Mouse (Mus musculus): ENCODE results near the gene Krt15. TPM values are rescaled to one million over a fixed set of nuclear protein-coding genes. Genes with fewer than 3 reads are reported as not detected.
A peak's percentile ranks its signal among the peaks of the same experiment; 100 is the strongest.

Krt15 gene
- under 1 TPM in 1 of 2 experiments, not detected in 1; 0.17 TPM for total RNA-seq (2021)

DNA sequence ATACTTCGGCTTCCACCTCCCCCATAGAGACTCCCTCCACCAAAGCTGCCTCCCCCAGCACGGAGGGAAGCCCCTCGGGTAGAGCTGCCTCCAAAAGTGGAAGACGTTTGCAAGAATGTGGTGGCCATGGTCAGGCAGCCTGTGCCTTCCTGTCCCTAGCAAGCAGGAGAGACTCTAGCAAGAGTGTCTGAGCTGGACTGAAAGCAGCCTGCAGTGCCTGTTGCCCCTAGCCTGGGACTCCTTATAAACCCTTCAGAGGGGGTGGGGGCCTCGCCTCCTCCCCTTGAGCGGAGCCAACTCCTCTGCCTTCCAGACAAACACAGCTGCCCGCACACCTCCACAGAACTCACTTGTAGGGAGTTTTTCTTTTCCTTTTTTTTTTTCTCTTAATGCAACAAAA is at the start of gene Krt15:
TSS of gene Krt15 (minus strand) at position 198 of the 400 bp plus-strand sequence.
- DNase-seq = no peak

DNA sequence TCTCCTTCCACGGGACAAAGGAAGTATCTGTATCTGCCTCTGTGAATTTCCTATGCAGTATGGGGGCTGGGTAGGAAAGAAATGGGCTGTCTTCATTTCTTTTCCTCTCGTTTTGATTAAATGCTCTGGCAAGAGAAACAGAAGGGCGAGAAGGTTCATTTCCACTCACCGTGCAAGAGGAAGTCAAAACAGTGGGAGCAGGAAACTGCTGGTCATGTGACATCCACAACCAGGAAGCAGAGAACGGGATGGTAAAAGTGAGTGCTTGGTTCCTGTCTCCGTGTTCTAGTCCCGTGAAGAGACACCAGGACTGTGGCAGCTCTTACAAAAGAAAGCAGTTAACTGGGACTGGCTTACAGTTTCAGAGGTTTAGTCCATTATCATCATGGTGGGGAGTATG is 46.0 kb upstream of the Krt15 start:
- no peak for DNase-seq

DNA sequence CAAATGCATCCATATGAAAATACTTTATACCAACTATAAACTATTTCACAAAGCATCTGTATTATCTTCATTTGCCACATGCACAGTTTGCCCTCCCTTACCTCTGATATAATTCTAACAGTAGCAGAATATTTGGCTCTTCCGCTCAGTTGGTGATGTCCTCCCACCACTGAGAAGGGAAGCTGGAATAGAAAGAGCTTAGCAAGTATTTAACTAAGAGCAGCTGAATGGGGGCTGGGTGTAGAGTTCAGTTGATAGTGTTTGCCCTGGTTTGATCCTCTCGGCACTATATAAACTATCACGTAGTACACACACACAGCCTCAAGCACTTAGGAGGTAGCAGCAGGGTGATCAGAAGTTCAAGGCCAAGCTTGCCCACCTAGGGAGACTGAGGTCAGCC is 43.5 kb upstream of the Krt15 start:
- no peak for DNase-seq

DNA sequence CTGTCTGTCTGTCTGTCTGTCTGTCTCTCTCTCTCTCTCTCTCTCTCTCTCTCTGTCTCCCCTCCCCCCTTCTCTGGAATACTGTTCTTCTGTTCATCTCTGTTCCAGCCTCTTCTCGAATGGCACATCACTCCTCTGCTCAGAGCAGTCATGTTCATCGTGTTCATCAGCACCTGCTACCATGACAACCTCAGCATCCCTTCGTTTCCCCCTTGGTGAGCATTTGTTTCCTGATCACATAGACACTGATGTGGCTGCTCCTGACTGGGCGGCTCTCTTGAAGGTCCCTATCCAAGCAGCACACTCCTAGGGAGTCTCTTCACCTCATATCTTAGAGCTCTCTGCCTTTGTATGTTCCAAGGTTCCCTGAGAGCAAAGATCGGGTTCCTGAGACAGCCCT is 42.6 kb upstream of the Krt15 start:
- no peak for DNase-seq

DNA sequence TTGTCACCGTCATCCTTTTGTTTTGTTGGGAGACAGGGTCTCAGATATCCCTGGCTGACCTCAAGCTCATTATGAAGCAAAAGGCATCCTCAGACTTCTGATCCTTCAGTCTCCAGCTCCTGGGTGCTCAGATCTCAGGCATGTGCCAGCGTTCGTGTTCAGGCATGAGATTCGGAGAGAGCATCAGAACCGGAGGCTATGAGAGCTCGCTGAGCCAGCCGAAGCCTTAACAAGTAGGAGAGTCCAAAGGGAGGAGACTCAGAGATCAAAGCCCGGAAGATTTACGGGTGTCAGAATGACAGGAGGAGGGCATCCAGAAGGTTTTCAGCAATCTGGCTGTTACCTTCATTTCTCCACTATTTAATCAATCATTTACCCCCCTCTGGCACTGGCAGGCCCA is 41.1 kb upstream of the Krt15 start:
- DNase-seq = no peak

DNA sequence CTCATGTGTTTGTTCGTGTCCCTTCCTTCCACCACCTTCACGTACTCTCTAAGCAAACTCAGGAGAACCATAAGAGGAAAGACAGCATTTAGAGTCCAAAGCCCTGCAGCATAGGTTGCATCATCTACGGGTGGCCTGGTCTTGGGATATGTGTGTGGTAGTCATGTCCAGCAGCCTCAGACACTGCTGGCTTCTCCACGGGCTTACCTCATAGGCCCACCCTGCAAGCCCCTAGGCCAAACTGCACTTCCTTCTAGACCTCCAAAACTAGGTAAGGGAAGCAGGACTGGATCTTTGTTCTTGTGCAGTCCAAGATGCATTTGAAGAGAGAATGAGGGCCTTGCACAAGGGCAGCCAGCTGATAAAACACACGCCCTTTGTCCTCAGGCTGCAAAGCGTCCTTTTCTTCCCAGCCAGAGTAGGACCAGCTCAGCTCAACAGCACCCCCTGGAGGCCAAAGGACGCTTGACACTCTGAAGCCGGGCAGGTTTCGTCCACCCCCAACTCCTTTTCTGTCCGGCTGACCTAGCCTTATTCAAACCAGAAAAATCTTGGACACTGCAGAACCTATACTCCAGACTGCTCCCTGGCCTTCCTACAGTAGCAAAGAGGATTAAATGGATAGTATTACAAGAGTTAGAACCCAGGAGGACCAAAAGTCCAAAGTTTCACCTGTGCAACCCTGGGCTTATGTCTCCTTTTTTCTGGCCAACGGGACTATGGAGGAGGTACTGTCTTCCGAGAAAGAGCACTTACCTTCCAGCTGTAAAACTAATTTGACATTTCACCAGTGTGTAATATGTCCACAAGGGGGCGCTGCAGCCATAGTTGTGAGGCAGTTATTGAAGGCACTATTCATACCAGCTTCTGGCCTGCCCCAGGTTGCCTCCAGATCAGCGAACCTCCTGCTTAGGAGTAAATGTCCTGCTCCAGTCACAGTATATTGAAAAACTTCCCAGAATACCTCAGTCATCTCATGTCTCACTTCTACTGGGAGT is 33.3 kb upstream of the Krt15 start:
- DNase-seq = peak; percentile 87

DNA sequence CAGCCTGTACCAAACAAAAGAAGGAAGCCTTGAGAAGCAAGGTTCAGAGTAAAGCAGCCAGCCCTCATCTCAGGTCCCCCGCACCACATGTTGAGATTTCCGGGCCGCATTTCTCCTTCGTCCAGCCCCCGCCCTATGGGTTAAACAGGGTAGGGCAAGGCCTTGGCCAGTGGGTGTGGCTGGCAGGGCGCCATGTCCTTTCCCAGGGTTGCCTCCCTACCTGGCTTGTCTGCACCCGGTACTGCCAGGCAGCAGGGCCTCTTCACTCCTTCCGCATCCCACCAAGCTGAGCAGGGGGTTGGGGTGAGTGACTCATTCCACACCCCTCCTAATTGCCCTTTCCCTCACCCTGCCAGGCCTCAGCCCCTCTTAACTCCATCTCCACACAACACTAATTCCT is 32.3 kb upstream of the Krt15 start:
- DNase-seq = peak; percentile 67

DNA sequence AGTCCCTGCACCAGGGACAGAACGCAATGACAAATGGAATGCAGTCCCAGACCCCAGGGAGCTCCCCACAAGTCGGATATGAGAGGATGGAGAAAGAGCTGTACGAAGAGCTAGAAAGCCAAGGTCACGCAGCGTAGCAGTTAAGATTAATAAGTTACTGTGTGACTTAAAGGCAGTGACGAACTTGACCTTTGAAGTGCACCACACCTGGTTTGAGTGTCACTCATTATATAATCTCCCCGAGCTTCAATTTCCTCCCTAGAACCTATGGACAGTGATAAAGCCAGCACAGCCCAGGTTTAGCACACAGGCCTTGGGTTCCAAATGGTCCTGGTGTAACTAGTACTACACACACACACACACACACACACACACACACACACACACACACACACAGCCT is 28.7 kb upstream of the Krt15 start:
- no peak for DNase-seq

DNA sequence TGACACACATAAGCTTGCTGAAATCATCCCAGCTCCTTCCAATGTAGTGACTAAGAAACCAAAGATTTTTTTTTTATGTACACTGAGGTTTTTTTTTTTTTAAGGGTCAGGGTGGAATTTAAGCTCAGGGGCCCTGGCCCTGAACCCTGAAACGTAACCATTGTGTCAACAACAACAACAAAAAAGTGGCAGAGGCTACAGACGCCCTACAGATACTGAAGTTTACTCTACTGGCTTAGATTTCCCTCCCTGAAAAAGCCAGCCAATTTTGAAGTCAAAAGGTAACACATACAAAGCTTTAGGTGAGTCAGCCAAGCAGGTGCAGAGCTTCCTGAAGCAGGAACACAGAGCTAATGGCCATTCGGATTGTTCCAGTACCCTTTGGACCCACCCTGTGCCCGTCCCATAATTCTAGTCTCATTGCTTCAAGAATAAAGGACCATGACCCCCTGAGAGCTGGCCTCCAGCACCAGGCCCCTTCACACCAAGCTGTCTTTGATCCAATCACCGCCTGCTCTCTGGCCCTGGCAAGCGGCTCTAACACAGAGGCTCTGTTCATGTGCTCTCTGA is 22.3 kb upstream of the Krt15 start:
- no peak for DNase-seq

DNA sequence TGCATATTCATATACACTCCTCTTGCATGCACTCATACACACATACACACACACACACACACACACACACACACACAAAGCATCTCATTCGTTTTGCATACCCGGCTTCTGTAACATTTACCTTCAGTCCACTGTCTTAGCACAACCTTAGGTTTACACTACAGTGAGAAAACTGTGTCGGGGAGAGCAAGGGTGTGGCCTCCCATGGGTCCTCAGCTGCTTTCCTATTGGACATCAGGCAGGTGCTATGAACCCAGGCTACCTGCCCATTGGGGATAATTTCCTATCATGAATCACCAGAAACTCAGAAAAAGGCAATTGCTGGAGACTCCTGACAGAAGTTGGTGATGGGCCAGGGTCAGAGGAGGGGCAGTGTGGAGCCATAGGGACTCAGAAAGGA is 21.6 kb upstream of the Krt15 start:
- DNase-seq = no peak

DNA sequence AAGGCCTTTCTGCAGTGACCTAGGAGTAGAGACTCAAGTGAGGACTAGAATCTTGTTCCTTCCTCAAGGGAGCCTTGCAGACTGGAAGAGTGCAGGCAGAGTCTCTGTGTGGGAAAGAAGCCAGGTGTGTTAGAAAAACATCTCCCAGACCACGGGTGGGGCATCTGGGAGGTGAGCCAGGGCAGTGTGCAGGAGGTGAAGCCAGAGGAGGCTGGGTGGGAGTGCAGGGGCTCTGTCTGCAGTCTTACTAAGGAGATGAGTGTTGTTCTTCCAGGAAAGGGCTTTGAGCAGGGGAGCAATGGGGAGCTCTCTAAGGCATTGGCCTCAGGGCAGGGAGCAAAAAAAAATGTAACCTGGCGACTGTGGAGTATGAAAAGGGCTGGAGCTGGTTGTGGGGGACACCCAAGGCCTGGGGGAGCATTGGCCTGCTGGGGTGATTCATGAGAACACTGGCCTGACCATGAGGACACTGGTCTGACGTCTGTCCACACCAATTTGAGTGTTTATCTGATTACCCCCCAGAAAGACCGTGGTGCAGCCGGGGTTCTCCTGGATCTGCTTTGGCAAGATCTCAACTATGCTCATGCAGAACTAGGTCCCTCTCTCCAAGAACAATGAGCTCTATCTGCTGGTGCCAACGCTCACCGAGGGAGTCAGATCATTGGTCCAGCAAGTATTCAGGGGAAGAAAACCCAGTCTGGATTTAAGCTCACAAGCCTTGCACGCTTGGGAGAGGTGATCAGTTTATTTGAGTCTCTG is 19.9 kb upstream of the Krt15 start:
- DNase-seq = no peak

DNA sequence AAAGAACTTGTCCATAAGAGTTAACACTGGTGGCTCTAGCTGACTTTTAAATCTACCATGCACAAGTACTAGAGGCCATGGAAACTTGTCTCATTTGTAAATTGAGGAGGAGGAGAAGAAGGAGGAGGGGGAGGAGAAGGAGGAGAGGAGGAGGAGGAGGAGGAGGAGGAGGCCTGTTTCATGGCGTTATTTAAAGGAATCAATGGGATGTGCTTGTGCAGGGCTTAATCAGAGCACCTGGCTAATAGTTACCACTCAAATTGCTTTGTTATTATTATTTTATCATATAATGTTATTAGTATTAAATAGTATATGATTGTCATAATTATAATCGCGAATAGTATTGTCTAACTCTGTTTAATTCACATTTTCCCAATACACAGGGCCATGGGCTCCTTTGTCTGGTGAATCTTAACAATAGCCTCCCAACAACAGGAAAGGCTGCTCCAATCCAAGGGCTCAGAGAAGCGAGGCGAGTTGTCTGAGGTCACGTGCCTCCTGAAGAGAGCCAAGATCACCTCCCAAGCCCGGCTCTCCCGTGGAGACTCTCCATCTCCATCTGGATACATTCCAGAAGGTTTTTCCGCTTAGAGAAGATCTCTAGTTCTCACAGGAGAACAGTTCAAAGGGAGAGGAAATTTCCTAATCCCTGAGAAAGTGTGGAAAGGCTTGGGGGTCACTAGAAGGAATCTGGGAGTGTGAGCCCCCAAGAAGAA is 13.0 kb upstream of the Krt15 start, which contains the start of gene Krt19:
TSS of gene Krt19 (minus strand) at position 51 of the 716 bp plus-strand sequence.
- DNase-seq = no peak

DNA sequence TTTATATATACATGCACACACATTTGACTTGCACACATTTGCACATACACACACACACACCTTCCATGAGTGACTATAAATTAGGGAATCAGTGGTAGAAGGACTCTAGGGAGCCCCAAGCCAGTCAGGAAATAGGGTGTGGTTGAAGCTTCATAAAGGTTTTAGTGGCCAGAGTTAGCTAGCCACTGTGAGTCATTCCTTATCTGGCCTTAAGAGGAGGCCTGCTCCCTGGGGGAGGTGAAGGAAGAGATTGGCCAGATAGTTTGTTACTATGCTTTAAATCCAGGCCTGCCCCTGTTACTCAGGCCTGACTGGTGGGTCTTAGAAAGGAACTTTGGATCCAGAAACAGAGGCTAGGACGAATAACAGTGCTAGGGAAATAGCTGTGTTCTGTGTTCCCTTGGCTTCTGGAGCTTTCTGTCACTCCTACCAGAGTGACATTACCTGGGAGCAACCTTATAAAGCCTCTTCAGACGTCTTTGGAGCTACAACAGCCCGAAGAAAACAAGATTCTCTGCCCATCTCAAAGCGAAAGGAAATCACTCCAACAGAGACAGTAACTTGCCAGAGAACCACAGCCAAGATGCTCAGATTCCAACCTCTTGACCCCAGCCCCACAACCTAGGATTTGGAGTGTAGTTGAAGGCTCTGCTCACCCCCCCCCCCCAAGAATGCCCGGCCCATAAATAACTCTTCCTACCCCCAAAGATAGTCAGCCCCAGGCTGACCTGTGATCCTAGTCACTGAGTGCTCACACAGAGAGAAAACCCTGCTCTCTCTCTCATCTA is 12.0 kb upstream of the Krt15 start:
- no peak for DNase-seq

DNA sequence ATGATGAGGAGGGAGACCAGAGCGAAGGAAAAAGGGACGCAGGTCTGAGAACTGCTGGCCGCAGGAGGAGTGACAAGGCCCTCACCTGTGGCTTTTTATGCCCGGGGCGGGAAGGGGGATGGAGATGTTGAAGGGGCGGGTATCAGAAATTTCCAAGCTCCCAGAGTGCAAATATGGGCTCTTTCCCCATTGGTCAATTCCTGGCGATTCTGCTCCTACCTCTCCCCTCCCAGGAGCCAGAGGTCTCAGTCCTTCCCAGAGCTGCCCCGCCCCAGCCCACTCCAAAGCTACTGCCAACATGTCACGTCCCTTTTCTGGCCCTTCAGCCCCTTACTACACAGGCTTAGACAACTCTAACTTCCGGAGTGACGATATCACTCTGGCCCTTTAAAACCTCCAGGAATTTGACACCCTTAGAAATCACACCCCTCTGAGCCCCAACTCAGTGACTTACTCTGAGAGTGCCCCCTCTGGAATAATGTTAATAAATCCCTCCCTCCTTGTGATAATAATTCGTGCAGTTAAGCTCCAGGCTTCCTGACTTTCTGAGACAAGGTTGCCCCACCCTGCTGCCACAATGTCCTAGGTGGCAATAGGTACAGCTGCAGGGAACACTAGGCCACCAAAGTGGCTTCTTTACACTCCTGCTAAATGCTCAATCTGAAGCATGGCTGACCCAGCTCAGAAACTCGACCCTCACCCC is 10.3 kb upstream of the Krt15 start:
- peak; percentile 16 for DNase-seq

DNA sequence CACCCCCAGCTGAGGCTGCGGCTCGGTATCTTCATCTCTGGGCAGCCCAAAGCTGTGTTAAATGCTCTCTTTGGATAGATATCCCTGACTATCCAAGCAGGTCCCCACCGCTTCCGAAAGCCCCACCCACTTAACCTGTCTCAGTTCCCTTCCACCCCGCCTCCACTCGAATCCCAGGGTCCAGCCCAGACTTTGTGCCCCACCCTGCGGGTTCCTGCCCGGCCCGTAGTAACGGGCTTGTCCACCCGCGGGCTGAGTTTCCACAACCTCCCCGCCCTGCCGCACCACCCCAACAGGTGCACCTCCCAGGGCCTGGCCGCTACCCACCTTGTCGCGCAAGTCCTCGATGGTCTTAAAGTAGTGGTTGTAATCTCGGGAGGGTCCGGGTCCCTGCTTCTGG is 9.4 kb upstream of the Krt15 start:
- DNase-seq = no peak

DNA sequence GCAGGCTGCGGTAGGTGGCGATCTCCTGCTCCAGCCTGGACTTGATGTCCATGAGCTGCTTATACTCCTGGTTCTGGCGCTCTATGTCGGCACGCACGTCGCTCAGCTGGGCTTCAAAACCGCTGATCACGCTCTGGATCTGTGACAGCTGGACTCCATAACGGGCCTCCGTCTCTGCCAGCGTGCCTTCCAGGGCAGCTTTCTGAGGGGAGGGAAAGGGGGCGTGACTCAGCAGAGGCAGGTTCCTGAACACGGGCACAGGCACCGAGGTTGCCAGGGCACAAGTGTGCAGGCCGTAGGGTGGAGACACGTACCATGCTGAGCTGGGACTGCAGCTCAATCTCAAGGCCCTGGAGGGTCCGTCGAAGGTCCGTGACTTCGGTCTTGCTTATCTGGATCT is 5.2 kb upstream of the Krt15 start:
- no peak for DNase-seq

DNA sequence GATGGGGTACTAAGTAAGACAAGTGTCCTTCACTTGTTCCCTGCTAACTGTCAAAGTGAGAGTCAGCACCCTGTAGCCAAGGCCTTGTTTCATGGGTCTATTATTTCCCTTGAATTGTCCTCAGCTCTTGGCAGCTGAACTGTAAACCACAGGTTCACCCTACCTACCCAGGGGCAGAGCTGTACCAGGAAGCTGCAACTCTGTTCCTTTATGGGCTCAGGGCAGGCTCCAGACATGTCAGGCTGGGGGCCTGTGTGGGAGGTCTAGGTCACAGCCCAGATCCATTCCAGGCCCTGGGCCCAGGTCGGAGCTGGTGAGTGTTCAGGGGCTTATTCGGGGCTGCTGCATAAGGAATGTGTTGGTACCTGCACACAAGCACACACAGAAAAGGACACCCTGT is 3.7 kb upstream of the Krt15 start:
- DNase-seq = no peak

DNA sequence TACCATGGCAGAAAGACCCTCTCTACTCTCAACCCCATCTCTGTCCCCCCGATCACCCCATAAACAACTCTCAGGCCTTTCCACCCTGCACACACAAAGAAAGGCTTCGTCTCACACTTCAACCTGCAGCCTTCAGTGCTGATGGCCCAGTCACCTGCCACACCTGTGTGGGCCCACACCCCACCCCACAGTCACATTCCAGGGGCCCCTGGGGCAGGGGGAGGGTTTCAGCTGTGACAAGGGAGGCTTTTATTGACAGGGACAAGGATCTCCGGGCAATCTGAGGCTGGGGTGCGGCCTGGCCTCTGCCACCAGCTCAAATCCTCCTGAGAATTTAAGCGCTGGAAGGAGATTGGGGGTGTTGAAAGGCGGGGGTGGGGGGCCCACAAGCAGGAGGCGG is 3.1 kb upstream of the Krt15 start:
- no peak for DNase-seq

DNA sequence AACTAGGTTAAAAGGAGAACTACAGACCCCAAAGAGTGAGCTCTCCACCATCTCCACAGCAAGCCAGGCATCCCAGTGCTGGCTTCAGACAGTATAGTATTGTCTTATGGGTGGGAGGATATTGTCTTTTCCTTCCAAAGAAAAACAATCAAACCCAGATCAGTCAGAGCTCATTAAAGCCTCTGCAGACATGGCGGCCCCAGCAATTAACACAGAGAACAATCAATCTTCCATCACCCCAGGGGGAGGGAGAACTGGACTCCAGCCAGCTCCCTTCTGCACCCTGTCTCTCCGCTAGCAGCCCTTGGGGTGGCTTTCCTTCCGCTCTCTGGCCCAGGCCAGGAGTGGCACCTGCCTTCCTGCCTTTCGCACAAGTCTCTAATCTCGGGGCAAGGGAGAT is 2.0 kb upstream of the Krt15 start:
- no peak for DNase-seq

DNA sequence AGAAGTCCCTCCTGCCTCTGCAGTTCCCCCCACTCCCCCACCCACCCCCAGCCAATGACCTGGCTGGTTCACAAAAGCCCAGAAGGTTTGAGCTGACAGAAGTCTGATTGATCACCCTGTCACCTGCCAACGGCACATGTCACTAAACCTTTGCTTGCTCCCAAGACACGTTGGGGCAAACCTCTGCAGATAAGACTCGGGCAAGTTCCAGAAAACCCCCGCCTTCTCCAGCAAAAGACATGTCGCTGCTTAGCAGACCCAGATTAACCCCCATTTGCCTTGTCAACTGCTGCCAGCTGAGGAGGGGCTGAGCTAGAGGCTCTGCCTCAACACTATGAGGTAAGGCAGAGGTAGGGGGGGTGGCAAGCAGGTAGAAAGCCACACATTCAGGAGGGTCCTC is 831 bp upstream of the Krt15 start:
- no peak for DNase-seq

DNA sequence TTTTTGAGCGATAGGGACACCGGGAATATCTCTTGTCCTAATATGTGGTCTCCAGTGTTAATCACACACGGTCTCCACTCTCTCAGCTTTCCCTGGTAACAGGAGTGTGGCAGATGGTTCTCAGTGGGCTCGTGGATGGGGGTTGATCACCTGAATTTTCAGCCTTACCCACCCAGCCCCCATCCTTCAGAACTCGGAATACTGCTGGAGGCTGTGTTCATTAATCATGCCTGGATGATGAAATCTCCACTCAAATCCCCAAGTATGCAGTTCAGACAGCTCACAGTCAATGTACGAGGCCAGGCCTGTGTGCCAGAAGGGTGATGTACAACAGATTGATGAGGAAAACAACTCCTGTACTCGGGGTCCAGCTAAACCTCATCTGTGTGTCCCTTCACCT is 10.8 kb downstream of the Krt15 start:
- no peak for DNase-seq

Measured in heart, postnatal 4 days (tissue).